Mouse (Mus musculus): ENCODE results near the gene Nav1.

Gene Nav1

DNA sequence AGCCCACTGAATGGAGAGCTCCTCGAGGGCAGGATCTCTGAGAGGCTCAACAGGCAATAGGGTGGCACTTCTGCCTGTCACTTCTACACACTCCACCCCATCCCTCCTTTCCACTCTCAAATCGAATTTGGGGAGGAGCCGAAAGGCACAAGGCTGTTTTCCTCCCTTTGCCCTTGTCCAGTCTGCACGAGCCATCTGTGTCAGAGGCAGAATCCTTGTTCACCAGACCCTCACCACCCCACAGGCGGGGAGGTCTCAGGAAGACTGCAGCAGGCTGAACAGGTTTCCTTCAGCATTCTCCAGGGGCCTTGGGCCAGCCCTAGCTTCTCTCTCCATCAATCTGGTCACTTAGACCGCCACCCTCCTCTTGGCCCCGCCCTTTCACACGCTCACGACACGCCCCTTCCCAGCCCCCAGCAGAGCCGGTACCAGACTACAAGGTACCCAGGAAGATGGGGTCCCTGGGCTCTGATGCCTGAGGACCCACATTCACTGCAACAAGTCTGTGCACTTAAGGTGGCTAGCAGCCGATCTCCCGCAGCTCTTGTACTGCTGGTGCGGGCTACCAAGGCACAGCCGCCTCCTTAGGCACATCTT lies 23.9 kb downstream of the Nav1 start:
- DNase-seq (ENCODE audit: low spot score in 2 of 2) = no peak

DNA sequence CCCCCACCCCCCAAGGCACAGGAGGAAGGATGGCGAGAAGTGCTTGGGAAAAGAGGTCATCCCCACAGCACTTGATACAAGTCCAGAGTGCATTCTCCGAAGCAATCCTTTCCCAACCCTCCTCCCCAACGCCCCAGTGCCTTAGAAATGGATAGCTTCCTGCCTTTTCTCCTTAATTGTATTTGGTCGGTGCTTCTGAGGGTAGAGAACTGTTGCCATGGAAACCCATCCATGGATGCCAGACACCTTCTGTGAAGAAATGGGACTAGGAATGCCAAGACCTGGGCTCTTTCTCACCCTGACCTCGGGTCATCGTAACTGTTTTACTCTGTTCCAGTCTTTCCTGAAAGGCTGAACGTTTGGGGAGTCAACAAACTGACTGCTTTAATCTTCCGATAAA lies 26.1 kb downstream of the Nav1 start:
- no peak for DNase-seq (ENCODE audit: low spot score in 2 of 2)

DNA sequence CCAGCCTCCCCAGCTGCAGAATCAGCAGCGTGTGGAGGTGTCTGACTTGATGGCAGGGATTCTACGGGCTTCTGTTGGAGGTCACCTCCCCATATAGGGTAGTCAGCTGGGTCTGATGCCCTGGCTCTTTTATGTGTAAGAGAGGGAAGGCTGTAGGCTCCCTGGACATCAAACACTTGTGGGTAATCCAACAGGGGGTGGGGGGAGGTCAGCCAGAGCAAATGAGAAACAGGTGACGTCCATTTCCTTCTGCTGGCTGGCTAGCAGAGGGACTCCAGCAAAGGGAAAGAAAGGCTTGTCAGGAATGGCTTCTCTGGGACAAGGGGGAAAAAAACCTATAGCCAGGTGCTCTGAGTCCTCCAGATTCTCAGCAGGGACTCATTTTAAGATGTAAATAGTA lies 28.0 kb downstream of the Nav1 start:
- DNase-seq (ENCODE audit: low spot score in 2 of 2) = no peak

DNA sequence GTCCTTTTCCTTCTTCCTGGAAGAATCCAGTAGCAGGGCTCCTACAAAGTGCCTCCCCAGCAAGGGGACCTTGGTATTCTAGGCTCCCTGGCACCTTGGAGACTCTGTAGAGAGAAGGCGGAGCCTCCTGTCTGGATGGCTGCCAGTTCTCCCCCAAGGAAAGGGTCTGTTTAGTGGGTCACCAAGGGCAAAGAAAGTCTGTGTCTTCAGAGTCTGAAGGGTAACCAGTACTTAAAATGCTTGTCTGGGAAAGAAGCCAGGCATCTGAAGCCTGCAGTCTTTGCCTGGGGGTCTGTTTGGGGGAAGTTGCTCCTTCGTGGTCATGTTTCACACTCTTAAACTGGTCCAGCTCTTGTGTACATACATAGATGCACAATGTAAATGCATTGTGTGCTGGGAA lies 29.3 kb downstream of the Nav1 start:
- DNase-seq (ENCODE audit: low spot score in 2 of 2) = no peak

DNA sequence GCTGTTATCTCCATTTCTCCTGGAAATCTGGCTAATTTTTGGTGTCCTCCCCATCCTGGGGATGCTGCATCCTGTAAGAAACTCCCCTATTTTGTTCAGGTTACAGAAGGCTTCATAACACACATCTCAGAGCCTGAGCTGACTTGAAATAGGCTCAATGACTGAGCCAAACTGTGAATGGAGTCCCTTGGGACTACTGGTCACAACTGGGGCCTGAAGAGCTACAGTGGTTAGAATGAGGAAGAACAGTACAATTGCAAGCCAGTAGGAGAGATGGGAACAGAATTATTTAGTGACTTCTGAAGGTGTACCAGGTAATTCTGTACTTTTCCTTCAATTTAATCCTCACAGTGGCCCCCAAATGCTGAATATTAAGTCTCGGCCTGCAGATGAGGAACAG lies 31.7 kb downstream of the Nav1 start:
- no peak for DNase-seq (ENCODE audit: low spot score in 2 of 2)

DNA sequence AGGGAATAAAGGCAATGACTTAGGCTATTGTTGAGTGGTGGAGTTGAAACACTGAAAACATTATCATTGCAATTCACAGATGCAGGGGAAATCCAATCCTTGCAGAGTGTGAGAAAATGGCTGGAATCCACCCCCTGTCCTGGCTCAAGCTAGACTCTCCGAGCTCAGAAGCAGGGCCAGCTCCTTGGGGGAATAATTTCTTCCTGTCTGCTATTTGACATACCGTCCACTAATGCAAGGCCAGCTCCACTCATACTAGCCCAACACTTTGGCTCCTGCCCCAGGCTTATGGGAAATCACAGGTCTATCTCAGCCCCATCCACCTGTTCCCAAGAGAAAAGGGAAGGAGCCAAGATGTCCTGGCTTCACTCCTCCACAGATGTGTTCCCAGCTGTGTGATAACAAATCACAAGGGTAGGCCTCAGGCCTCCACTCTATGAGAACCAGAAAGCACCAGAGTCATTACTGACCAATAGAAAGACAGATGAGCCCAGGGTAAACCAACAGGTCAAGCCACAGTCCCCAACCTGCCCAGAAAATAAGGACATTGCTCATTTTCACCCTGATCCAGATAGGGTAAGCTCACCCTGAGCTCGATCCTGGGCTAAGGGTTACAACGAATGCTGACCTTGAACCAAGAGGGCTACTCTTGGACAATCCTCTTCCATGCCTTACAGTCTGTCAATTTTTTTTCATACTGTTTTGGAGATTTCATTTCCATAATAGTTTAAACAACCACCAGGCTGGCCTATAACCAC lies 32.5 kb downstream of the Nav1 start:
- DNase-seq (ENCODE audit: low spot score in 2 of 2) = no peak

DNA sequence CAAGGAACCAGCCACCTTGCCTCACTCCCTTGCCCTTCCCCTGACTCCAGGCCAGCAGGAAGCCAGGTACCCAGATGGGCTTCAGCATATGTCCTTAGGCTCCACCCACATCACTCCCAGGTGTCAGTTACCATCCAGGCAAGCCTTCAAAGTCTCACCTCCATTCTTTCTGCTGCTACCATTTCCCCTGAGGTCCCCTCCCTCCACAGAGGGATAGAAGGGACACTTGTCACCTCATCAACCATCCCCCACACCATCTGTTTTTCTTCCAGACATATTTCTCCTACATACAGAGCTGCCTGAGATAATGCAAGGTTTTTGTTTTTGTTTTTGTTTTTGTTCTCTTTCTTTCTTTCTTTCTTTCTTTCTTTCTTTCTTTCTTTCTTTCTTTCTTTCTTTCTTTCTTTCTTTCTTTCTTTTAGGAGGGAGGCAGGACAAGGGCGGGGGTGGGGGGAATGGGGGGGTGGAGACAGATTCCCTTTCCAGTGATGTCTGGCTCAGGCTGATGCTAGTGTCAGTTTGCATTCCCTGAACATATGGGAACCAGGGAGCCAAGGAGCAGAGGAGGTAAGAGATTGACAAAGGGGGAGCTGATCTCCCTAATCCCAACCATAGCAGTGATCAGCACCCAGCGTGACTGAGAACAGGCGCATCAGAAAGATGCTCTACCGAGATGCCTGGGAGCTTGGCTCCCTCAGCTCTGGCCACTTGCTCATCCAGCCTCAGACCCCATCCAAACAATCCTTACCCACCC lies 34.8 kb downstream of the Nav1 start:
- DNase-seq (ENCODE audit: low spot score in 2 of 2) = no peak

DNA sequence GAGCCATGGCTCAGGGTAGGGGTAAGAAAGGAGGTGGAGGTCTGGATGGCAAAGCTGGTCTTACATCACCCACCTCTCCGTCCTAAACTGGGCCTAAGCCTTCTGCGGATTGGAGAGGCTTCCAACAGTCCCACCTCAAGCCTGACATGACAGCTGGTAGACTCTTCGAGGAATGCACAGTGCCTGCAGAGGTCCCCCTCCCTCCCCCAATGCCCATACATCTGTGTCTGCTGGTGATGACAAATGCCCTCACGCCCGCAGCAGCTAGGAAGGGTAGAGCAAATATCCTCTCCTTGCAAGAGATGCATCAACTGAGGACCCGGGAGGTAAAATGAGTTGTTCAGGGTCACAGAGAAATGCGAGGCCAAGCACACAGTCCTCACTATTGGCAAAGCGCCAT lies 39.0 kb downstream of the Nav1 start:
- no peak for DNase-seq (ENCODE audit: low spot score in 2 of 2)

DNA sequence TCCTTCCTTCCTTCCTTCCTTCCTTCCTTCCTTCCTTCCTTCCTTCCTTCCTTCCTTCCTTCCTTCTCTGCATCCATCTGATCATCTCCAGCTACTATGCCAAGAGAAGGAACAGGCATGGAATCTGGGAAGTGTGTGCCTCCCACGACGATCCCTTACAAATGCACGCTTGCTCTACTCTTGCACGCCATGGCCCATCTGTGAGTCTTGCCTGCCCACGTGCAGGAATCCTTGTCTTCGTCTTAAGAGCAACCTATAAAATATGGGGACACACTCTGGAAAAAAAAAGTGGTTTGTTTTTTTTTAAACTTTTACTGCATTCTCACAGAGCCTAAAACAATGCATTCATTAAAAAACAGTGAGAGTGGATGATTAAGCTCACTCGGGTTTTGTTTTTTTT lies 40.5 kb downstream of the Nav1 start:
- DNase-seq (ENCODE audit: low spot score in 2 of 2) = no peak

DNA sequence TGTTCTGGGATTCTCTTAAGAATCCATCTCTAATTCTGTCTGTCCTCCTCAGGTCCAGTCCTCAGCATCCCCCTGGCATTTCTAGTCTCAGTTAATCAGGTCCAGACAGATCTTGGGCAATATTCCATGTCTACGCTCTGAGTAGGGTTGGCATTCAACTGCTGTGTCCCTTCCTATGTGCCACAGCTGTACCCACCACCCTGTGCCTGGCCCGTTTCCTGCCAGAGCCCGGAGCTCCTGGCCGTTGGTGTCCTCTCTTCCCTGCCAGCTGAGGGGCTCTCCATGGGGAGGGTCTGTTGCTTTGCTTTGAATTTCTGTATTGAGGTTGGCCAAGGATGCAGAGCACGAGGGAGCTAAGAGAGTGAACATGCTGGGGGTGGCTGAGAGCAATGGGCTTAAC lies 41.3 kb downstream of the Nav1 start:
- no peak for DNase-seq (ENCODE audit: low spot score in 2 of 2)

DNA sequence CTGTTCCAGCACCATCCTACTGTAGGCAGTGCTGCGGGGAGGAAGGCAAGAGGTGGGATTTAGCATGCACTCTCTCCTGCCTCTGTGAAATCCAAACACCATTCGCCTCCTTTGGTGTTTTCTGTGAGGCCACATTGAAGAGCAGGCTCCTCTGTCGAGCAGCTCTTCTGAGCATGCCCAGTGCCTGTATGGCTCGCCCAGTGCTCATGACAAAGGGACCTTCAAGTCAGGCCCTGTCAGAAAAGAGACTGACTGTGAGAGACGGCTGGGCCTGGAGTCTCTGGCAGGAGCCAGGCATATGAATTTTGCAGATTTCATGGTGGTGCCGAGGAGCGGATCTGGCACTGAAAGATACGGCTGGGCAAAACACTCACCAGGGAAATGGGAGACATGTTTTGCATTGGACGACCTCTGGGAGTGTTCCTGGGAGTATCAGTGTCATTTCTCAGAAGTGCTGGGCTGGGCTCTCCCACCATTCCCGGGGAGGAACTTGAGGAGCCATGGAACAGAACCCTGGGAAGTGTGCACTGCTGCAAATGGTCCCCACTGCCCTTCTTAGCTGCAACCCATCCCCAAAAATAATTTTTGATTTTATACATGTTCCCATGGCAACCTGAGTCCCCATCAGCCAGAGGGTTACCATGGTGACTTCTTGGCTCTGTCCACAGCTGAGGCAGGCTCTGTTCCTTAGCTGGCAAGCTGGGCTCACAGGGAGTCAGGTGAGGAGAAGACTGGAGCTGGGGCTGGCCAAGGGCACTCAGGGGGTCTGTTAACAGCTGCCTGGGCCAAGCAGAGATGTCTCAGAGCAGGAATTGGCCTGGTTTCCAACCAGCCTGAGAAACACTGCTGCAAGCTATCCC lies 42.2 kb downstream of the Nav1 start:
- DNase-seq (ENCODE audit: low spot score in 2 of 2) = no peak

DNA sequence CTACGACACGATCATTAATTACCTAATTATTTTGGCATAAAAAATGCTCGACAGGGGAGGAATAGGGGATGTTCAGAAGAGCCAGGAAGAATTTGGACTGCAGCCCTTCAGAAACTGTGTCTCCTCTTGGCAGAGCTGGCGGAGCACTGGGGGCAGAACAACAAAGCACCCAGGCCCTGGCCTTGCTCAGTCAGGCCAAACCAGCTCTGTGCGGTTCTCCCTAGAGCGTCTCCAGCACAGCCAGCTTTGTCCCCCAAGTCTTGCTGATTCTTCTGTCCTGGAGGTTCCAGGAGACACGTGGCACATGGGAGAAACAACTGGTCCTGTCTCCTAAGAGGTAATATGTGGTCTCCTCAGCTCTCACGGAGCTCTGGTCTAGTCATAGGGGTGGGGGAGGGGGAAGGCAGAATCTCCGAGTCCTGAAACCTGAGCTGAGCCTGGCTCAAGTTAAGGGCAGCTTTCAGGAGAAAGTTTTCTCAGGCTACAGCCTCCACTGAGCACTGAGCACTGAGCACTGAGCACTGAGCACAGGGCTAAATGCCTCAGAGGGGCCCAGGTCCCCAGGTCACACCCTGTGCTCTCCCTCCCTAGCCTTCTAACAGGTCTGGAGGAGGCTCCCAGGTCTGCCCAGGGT lies 43.2 kb downstream of the Nav1 start:
- no peak for DNase-seq (ENCODE audit: low spot score in 2 of 2)

DNA sequence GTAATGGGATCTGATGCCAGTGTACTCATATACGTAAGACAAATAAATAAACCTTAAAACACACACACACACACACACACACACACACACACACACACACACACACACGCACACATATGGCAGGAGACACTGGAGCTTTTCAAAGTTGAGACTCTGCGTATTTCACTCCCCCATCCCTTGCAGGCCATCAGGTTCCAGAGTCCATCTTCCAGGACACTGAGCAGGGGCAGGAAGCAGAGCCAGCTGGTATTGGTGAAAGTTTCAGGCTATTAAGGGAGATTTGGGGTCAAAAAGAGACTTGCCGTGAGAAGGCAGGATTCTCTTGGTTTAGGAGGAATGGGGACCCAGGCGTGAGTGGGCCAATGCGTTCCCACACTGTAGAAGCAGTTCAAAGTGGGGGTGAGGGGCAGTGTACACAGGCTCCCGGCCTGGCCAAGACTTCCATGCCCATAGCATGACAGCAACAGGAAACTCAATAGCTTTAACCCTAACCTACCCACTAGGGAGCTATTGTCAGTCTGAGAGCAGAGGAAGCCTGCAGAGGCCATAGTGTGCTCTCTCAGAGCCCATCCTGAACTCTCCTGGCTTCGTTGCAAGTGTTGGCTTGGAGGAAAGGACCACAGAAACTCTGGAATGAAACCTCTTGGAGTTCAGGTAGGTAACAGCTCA lies 44.0 kb downstream of the Nav1 start:
- DNase-seq (ENCODE audit: low spot score in 2 of 2) = no peak

DNA sequence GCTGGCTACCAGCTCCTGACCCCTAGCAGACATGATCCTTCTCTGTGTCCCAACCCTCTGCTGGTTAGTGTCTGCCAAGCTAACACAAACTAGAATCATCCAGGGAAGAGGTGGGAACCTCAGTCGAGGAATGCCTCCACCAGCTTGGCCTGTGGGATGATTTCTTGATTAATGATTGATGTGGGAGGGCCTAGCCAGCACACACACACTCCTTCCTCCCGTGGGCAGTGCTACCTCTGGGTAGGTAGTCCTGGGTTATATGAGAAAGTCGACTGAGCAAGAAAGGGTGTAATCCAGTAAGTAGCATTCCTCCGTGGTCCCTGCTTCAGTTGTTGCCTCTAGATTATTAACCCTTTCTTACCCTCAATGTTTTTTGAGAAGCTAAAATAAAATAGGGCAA lies 45.0 kb downstream of the Nav1 start:
- no peak for DNase-seq (ENCODE audit: low spot score in 2 of 2)

DNA sequence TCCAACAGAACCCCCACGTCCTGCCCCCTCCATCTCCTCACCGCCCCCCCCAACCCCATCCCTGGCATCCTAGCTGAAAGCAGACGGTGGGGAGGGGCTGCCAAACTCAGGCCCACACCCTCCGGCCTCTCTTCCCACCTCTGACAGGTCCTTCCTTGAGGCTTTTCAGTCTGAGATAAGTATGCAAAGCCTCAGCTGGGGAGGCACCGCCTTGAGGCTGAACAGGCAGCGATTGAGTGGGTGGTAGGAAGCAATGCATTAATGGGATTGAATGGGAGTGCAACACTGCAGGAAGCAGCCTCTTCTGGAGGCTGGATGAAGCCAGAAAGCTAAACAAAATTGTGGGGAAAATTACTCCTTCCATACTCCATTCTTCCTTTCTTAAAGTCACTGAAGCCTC lies 45.8 kb downstream of the Nav1 start:
- no peak for DNase-seq (ENCODE audit: low spot score in 2 of 2)

DNA sequence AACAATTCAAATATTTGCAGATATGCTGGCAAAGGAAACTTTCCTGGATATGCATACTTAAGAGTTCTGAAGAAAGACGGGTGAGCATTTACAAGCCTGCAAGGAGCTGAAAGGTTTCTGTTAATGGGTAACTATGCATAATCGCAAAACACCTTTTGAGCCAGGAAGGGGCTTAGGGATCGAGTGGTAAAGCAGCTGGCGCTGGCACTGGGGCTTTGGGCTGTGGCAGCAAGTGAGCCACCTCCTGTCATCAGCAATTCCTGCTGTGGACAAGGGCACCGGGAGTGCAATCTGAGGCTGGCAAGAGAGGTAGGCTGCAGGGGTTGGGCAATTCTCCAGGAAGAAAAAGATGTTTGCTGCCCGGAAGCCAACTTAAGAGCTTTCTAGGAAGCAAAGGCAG lies 49.1 kb downstream of the Nav1 start:
- DNase-seq (ENCODE audit: low spot score in 2 of 2) = no peak

DNA sequence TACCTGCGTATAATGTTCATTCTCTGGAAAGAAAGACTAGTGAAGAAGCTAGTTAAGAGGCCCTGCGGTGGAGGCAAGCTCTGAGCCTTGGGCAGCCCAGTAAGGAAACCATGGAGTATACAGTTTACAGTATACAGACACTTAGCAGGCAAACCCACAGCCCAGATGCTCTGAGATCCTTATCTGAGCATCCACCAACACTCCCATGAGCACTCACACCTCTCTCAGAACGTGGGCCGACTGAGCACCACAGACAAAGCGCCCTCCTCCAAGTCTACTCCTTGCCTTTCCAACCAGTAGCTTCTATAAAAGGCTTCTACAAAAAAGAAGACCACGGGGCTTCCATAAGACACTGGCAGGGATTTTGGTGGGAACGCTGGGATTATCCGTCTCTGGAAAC lies 51.2 kb downstream of the Nav1 start:
- DNase-seq (ENCODE audit: low spot score in 2 of 2) = no peak

DNA sequence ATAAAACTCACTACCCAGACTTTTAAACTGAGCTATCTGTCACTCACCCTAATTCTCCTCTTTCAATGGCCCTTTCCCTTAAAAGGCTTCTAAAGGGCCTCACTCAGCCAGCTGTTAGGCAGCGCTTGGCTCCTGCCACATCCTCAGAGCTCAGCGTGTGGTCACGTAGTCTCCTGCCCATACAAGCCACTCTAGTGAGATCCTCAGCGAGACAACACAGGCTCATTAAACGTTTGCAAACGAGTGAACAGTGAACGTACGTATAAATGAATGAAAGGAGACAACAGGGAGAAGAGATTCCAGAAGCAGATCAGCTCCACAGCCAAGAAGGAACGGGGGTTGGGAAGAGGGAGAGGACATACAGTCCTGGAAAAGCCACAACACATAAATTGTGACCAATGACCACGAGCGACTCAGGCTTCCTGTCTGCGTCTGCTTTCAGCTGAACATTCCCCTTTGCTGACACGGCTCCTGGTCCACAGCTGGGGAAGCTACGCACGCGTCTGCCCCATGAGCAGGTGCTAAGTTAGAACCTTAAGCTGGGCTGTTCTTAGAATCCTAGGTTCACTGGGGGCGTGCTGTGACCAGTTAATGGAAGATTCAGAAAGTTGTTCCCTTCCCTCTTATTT lies 52.3 kb downstream of the Nav1 start:
- DNase-seq (ENCODE audit: low spot score in 2 of 2) = no peak

DNA sequence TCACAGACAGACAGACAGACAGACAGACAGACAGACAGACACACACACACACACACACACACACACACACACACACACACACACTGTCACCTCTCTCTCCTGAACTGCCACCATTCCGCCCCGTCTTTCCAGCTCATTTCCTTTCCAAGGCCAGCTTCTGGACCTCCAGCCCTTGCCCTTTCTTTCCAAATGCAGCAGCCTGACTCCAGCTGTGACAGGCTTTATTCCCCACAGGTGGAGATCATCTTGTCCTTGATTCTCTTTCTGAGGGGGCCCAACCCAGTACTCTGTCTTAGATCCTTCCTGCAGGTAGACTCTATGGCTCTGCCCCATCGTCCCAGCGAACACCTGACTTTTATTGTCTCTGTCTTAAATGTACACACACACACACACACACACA lies 53.5 kb downstream of the Nav1 start:
- DNase-seq (ENCODE audit: low spot score in 2 of 2) = no peak

DNA sequence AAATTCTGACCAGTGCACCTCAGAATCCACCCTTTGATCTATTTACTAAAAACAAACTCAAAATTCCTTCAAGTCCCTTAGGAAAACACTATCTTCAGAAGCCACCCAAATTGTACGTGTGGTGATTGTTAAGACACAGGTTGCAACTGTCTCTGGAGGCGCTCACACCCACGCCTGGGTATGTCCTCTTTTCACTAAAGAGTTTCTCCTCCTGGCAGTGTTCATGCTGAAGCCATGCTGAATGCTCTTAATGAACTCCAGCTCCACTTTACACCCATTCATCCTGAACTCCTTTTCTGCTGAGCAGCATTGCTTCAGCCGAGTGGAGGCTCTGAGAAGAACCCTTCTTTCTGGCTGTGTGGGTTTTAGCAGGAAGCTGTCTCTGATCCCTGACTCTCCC lies 53.9 kb downstream of the Nav1 start:
- no peak for DNase-seq (ENCODE audit: low spot score in 2 of 2)

DNA sequence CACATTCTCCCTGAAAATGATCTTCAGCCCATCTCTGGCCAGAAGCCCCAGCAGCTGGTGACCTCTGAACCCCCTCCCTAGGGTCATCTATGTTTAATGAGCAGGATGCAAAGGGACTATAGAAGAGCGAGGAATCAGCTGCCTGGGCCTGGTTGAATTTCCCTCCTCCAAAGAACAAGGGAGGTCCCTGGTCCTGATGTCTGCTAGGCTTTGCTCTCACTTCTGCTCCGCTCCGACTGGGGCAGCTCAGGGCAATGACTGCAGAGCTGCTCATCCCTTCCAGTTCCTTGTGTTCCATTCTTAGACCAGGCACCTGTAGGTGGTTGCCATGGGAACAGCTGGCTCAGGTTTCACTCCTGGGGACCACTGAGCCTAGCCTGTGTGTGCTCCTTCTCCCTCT lies 56.2 kb downstream of the Nav1 start:
- no peak for DNase-seq (ENCODE audit: low spot score in 2 of 2)
